Mouse (Mus musculus) MEL (cell line): Measurements from ENCODE around the gene Dpf3. TPM values are rescaled to one million over a fixed set of nuclear protein-coding genes. Genes with fewer than 3 reads are reported as not detected.

Source experiments
- DNase-seq: peaks from one replicate; pipeline ENCODE4 v3.0.0; 2011; ENCODE audit warnings: low read depth, low spot score
- H3K27ac ChIP-seq: 2 replicates; pipeline ENCODE4 v1.5.1; 2012; ENCODE audit warnings: low read depth, mild to moderate bottlenecking, control low read depth, low read length, moderate library complexity; ENCODE audit not compliant: control insufficient read depth
- H3K27me3 ChIP-seq, 2 experiments: fragments of 150-350 bp in 1 of 2; sonication (generic) in 1 of 2; 2 replicates each; pipeline ENCODE4 v1.6.1; 2012; ENCODE audit warnings: low read length in 2 of 2, mild to moderate bottlenecking in 2 of 2, improper control_type of control experiment in 1 of 2, moderate library complexity in 1 of 2; ENCODE audit not compliant: insufficient read depth in 2 of 2, control insufficient read depth in 1 of 2
- H3K36me3 ChIP-seq, 2 experiments: 2 replicates each; pipeline ENCODE4 v1.6.1; 2012 to 2014; ENCODE audit warnings: low read length in 2 of 2, improper control_type of control experiment in 1 of 2, inconsistent platforms in 1 of 2, mild to moderate bottlenecking in 1 of 2; ENCODE audit not compliant: insufficient read depth in 2 of 2, control insufficient read depth in 1 of 2
- H3K4me1 ChIP-seq, 2 experiments: fragments of 150-350 bp in 1 of 2; sonication (generic) in 1 of 2; 2 replicates each; pipeline ENCODE4 v1.6.1; 2012; ENCODE audit warnings: low read length in 2 of 2, improper control_type of control experiment in 1 of 2, mild to moderate bottlenecking in 1 of 2; ENCODE audit not compliant: insufficient read depth in 2 of 2, control insufficient read depth in 1 of 2
- H3K4me3 ChIP-seq, 2 experiments: fragments of 150-350 bp in 1 of 2; sonication (generic) in 1 of 2; 2 replicates each; pipeline ENCODE4 v1.5.1; 2012; ENCODE audit warnings: low read depth in 2 of 2, low read length in 2 of 2, mild to moderate bottlenecking in 2 of 2, moderate library complexity in 2 of 2, control low read depth in 1 of 2, improper control_type of control experiment in 1 of 2; ENCODE audit not compliant: control insufficient read depth in 1 of 2, insufficient read depth in 1 of 2
- H3K79me2 ChIP-seq: 2 replicates; pipeline ENCODE4 v1.6.1; 2012; ENCODE audit warnings: mild to moderate bottlenecking, low read length, moderate library complexity; ENCODE audit not compliant: control insufficient read depth, poor library complexity, insufficient read depth
- H3K9ac ChIP-seq: 2 replicates; pipeline ENCODE4 v1.6.1; 2012; ENCODE audit warnings: low read depth, mild to moderate bottlenecking, control low read depth, low read length, moderate library complexity; ENCODE audit not compliant: control insufficient read depth, poor library complexity, severe bottlenecking
- H3K9me3 ChIP-seq: fragments of 150-350 bp; sonication (generic); replicated peaks from 2 replicates; pipeline ENCODE4 v1.6.1; 2012; ENCODE audit warnings: mild to moderate bottlenecking, low read length, improper control_type of control experiment, moderate library complexity; ENCODE audit not compliant: insufficient read depth
- CTCF ChIP-seq, 3 experiments: IDR thresholded peaks in 2 of 3; conservative IDR thresholded peaks in 1 of 3; 2 replicates each; pipeline ENCODE4 v1.5.1; 2011 to 2012; ENCODE audit warnings: low read length in 3 of 3, low read depth in 2 of 3, mild to moderate bottlenecking in 2 of 3, improper control_type of control experiment in 1 of 3, inconsistent platforms in 1 of 3, mixed read lengths in 1 of 3, moderate library complexity in 1 of 3; ENCODE audit not compliant: control insufficient read depth in 1 of 3, insufficient read depth in 1 of 3, poor library complexity in 1 of 3, severe bottlenecking in 1 of 3
- E2F4 ChIP-seq: IDR thresholded peaks from 2 replicates; pipeline ENCODE4 v1.6.1; 2011; ENCODE audit warnings: low read depth, low read length, improper control_type of control experiment, borderline replicate concordance
- GATA1 ChIP-seq: IDR thresholded peaks from 2 replicates; pipeline ENCODE4 v1.6.1; 2011; ENCODE audit warnings: low read depth, low read length, improper control_type of control experiment
- HCFC1 ChIP-seq: IDR thresholded peaks from 2 replicates; pipeline ENCODE4 v1.6.1; 2012; ENCODE audit warnings: low read depth, mild to moderate bottlenecking, inconsistent platforms, low read length, improper control_type of control experiment, moderate library complexity
- MAFK ChIP-seq: IDR thresholded peaks from 2 replicates; pipeline ENCODE4 v1.6.1; 2011; ENCODE audit warnings: low read depth, mild to moderate bottlenecking, low read length, improper control_type of control experiment, borderline replicate concordance
- MXI1 ChIP-seq: IDR thresholded peaks from 2 replicates; pipeline ENCODE4 v1.6.1; 2011; ENCODE audit warnings: mild to moderate bottlenecking, low read depth, low read length, improper control_type of control experiment
- MYB ChIP-seq: IDR thresholded peaks from 2 replicates; pipeline ENCODE4 v1.6.1; 2011; ENCODE audit warnings: mild to moderate bottlenecking, low read depth, low read length, improper control_type of control experiment
- NELFE ChIP-seq: IDR thresholded peaks from 2 replicates; pipeline ENCODE4 v1.6.1; 2011; ENCODE audit warnings: low read depth, low read length, improper control_type of control experiment
- POLR2A ChIP-seq, 2 experiments: IDR thresholded peaks; 2 replicates each; pipeline ENCODE4 v1.6.1; 2011 to 2012; ENCODE audit warnings: low read length in 2 of 2, mild to moderate bottlenecking in 2 of 2, control low read depth in 1 of 2, improper control_type of control experiment in 1 of 2, low read depth in 1 of 2, moderate library complexity in 1 of 2; ENCODE audit not compliant: control insufficient read depth in 1 of 2, insufficient read depth in 1 of 2, poor library complexity in 1 of 2
- POLR2AphosphoS2 ChIP-seq: IDR thresholded peaks from 2 replicates; pipeline ENCODE4 v1.6.1; 2011; ENCODE audit warnings: low read length, improper control_type of control experiment
- SMC3 ChIP-seq: IDR thresholded peaks from 2 replicates; pipeline ENCODE4 v1.6.1; 2011; ENCODE audit warnings: low read depth, low read length, improper control_type of control experiment
- TAL1 ChIP-seq: IDR thresholded peaks from 2 replicates; pipeline ENCODE4 v1.6.1; 2012; ENCODE audit warnings: mild to moderate bottlenecking, inconsistent platforms, low read length, moderate library complexity, mixed read lengths
- TBP ChIP-seq: IDR thresholded peaks from 2 replicates; pipeline ENCODE4 v1.8.0; 2011; ENCODE audit warnings: low read depth, low read length, improper control_type of control experiment
- USF2 ChIP-seq, 2 experiments: IDR thresholded peaks; 2 replicates each; pipeline ENCODE4 v1.6.1; 2011 to 2012; ENCODE audit warnings: improper control_type of control experiment in 2 of 2, low read length in 2 of 2, borderline replicate concordance in 1 of 2, inconsistent platforms in 1 of 2, low read depth in 1 of 2, mild to moderate bottlenecking in 1 of 2; ENCODE audit not compliant: insufficient read depth in 1 of 2
- ZC3H11A ChIP-seq: IDR thresholded peaks from 2 replicates; pipeline ENCODE4 v1.6.1; 2012; ENCODE audit warnings: low read depth, mild to moderate bottlenecking, inconsistent platforms, low read length, improper control_type of control experiment
- polyA plus RNA-seq, 2 experiments: library from polyadenylated mRNA; stranded (reverse) in 1 of 2; unstranded in 1 of 2; fragments of >175 nt in 1 of 2; fragments of >200 nt in 1 of 2; gene quantifications; 2 replicates each; pipeline versions ENCODE4 v1.2.1 to v1.2.4; 2012; ENCODE audit warnings: low replicate concordance in 2 of 2, low read depth in 1 of 2; ENCODE audit not compliant: insufficient read length in 2 of 2, insufficient read depth in 1 of 2, missing spikeins in 1 of 2
- total RNA-seq: library from RNA; depleted of rRNA; stranded (reverse); fragments of 300-350 nt; gene quantifications from 2 replicates; pipeline ENCODE4 v1.2.3, GENCODE M21; 2012

The Dpf3 gene
- total and polyA plus RNA-seq, 3 experiments = 4.2 to 6.8 TPM; not detected in 1

DNA sequence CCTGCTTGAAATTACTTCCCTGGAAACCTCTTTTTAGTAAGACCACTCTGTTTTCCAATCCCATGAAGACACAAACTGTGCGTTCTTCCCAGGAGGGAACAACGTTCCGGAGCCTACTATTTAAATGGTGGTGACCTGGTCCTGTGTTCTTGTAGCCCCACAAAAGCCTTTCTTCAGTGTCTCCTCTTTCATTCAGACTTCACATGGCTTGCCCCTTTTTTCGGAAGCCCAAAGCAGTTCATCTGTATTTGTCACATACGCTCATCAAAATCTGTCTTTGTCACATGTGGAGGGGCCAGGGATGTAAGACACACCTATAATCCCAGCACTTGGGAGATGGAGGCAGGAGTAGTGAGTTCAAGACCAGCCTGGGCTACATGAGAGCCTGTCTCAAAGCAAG lies 73.8 kb downstream of the Dpf3 start:
- no peak for DNase-seq
- no peaks in the 10 kb centered on the region for H3K36me3 ChIP-seq
- no peaks in the 10 kb centered on the region for H3K4me1 ChIP-seq

GRCm38 (mm10) chr12:83411721-83412521 lies 75.6 kb downstream of the Dpf3 start:
- no peaks in the 10 kb centered on the region for H3K27me3 ChIP-seq
- H3K9me3 ChIP-seq = no peaks in the 10 kb centered on the region
- DNase-seq = no peak
- no peak overlapping the region for H3K4me3 ChIP-seq
- no peak overlapping the region for H3K27ac ChIP-seq
- H3K79me2 ChIP-seq = no peaks in the 10 kb centered on the region
- no peaks in the 10 kb centered on the region for H3K36me3 ChIP-seq
- TF ChIP-seq ZC3H11A (no peak), USF2 (IDR thresholded peaks at IDR 0.05; ENCODE audit: borderline replicate concordance in 1 of 2, insufficient read depth in 1 of 2, low read depth in 1 of 2, low read length in 2 of 2) (no peak), MYB (no peak), SMC3 (no peak)
- H3K4me1 ChIP-seq = no peaks in the 10 kb centered on the region
- no peak overlapping the region for H3K9ac ChIP-seq

More for the DNA sequence above, 73.8 kb downstream of the Dpf3 start:
- Histone ChIP-seq H3K27ac (no peak overlapping the region), H3K4me3 (no peak overlapping the region), H3K79me2 (no peaks in the 10 kb centered on the region), H3K9me3 (no peaks in the 10 kb centered on the region), H3K9ac (no peak overlapping the region), H3K27me3 (no peaks in the 10 kb centered on the region)
- TF ChIP-seq MYB (no peak), TAL1 (no peak), CTCF (IDR thresholded peaks at IDR 0.05 in 2 of 3, conservative IDR thresholded peaks at IDR 0.05 in 1 of 3; ENCODE audit: control insufficient read depth in 1 of 3, insufficient read depth in 1 of 3, low read depth in 2 of 3, low read length in 3 of 3, poor library complexity in 1 of 3, severe bottlenecking in 1 of 3) (no peak), HCFC1 (no peak), USF2 (IDR thresholded peaks at IDR 0.05; ENCODE audit: borderline replicate concordance in 1 of 2, insufficient read depth in 1 of 2, low read depth in 1 of 2, low read length in 2 of 2) (no peak), E2F4 (no peak), POLR2A (IDR thresholded peaks at IDR 0.05; ENCODE audit: control insufficient read depth in 1 of 2, insufficient read depth in 1 of 2, low read depth in 1 of 2, low read length in 2 of 2, poor library complexity in 1 of 2) (no peak), MXI1 (no peak), GATA1 (no peak), POLR2AphosphoS2 (no peak), TBP (no peak), NELFE (no peak), MAFK (no peak)
